Mouse (Mus musculus) hindbrain, embryonic 12.5 days (tissue): ENCODE measurements around the gene Zswim3. TPM values are rescaled to one million over a fixed set of nuclear protein-coding genes. Genes with fewer than 3 reads are reported as not detected.

ENCODE experiments used
- ATAC-seq: fragments of 200-750 bp; cut with Nextera tagmentation; 2 replicates; pipeline ENCODE4 v1.8.0; 2017; ENCODE audit warnings: moderate TSS enrichment; ENCODE audit not compliant: low FRiP score
- H3K27ac ChIP-seq: fragments of 300-500 bp; sonication (generic); 2 replicates; pipeline ENCODE4 v1.5.1; 2016; ENCODE audit warnings: mild to moderate bottlenecking
- H3K27me3 ChIP-seq: fragments of 300-500 bp; sonication (generic); 2 replicates; pipeline ENCODE4 v1.6.1; 2016; ENCODE audit warnings: mild to moderate bottlenecking
- H3K36me3 ChIP-seq: fragments of 300-500 bp; sonication (generic); 2 replicates; pipeline ENCODE4 v1.6.1; 2016; ENCODE audit warnings: mild to moderate bottlenecking
- H3K4me1 ChIP-seq: fragments of 300-500 bp; sonication (generic); 2 replicates; pipeline ENCODE4 v1.6.1; 2016
- H3K4me2 ChIP-seq: fragments of 300-500 bp; sonication (generic); replicated peaks from 2 replicates; pipeline ENCODE4 v1.6.1; 2016; ENCODE audit warnings: mild to moderate bottlenecking
- H3K4me3 ChIP-seq: fragments of 300-500 bp; sonication (generic); 2 replicates; pipeline ENCODE4 v1.5.1; 2016; ENCODE audit warnings: mild to moderate bottlenecking
- H3K9ac ChIP-seq: fragments of 300-500 bp; sonication (generic); 2 replicates; pipeline ENCODE4 v1.6.1; 2016; ENCODE audit warnings: mild to moderate bottlenecking, moderate library complexity
- H3K9me3 ChIP-seq: fragments of 300-500 bp; sonication (generic); replicated peaks from 2 replicates; pipeline ENCODE4 v1.6.1; 2016; ENCODE audit warnings: mild to moderate bottlenecking
- WGBS: fragments of 180-500 bp; shearing (Covaris S2); methylation state at CpG from one replicate; pipeline ENCODE4 v1.1.7; 2016; 5-methylcytosine and 5-hydroxymethylcytosine counted together
- polyA plus RNA-seq: library from polyadenylated mRNA; unstranded; fragments of >200 nt; fragmentation: Nextera tagmentation; extraction: Ambion mirVana; gene quantifications from 2 replicates; pipeline ENCODE4 v1.2.1, GENCODE M21; 2016

The Zswim3 gene
- polyA plus RNA-seq, 1 experiment from 2014 or later: 11.9 TPM

DNA sequence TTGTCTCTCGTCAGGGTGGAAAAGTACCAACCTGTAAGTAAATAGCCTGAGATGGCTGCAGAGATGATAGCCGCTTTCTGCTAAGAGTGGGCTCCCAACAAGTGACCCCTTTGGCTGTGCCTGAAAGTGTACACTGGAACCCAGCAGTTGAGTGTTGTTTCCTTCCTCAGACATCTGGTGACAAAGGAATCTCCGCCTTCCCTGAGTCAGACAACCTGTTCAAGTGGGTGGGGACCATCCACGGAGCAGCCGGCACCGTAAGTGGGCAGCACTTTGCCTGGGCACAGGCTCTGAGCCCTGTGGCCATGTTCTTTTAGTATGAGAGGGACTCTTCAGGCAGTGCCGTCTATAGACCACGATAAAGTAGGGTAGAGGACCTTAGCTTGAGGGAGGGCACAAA is 33.8 kb upstream of the Zswim3 start:
- no peak for ATAC-seq
- no peaks in the 10 kb centered on the region for H3K9me3 ChIP-seq
- 84% methylated on average over 8 of the region's 8 CpGs for WGBS
- peaks cover 25% of the 10 kb centered on the region for H3K4me1 ChIP-seq
- H3K4me3 ChIP-seq: peak overlapping the region; percentile 73
- no peaks in the 10 kb centered on the region for H3K27me3 ChIP-seq
- H3K9ac ChIP-seq: peak overlapping the region; percentile 68
- H3K27ac ChIP-seq: no peak overlapping the region
- H3K4me2 ChIP-seq: peak overlapping the region; percentile 89
- peaks cover 32% of the 10 kb centered on the region for H3K36me3 ChIP-seq

DNA sequence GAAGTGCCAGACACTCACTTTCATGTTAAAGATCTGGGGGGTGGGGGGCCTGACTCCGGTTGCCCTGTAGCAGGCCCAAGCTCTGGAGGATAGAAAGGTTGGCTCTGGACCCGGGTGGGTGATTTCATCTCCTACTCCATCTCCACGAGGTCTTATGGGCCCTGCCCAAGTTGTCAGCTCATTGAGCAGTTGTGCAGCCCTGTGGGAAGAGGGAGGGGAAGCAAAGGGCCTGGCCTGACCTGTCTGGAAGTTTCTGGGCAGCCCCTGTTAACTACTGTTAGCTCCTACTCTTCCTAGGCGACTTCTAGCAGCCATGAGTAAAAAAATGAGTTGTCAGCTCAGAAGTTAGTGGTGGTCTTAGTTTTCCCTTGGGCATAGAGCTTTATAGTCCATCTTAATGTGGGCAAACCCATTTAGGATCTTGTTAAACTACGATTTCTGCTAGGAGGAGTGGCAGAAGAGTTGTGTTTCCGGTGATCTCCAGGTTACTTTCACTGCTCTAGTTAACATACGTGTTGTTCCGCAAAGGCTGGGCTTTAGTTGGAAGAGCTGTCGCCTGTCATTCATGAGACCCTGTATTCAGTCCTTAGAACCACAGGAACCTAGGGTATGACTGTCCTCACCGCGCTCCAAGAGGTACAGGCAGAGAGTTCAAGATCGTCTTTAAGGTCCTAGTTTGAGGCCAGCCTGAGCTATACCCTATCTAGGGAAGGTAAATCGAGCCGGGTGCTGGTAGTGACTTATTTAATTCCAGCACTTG is 31.5 kb upstream of the Zswim3 start:
- Histone ChIP-seq H3K4me2 (no peak overlapping the region), H3K9ac (no peak overlapping the region), H3K27ac (no peak overlapping the region), H3K27me3 (no peaks in the 10 kb centered on the region), H3K9me3 (no peaks in the 10 kb centered on the region), H3K4me1 (peaks cover 25% of the 10 kb centered on the region), H3K4me3 (no peak overlapping the region), H3K36me3 (peaks cover 9% of the 10 kb centered on the region; the same call in 1 of the 2 replicates)
- ATAC-seq: no peak
- 77% methylated on average over 14 of the region's 14 CpGs for WGBS

DNA sequence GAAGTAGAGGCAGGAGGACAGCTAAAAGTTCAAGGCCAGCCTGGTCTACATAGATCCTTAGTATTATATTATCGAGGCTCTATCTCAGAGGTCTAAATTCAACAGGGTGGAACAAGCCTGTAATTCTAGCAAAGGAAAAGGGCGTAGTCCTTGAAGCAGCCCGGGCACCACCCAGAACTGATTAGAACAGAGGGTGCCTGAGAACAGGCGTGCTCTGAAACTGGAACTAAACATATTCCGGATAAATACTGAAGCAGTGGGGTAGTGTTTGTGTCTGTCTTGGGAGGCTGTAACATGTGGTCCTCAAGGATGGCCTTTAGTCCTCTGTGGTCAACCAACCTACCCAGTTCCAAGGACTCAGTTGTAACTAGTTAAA is 30.9 kb upstream of the Zswim3 start:
- ATAC-seq: no peak
- Histone ChIP-seq H3K9me3 (no peaks in the 10 kb centered on the region), H3K9ac (no peak overlapping the region), H3K27ac (no peak overlapping the region), H3K36me3 (peaks cover 9% of the 10 kb centered on the region; the same call in 1 of the 2 replicates), H3K4me3 (no peak overlapping the region), H3K4me2 (no peak overlapping the region), H3K27me3 (no peaks in the 10 kb centered on the region), H3K4me1 (peaks cover 25% of the 10 kb centered on the region)
- 85% methylated on average over 5 of the region's 5 CpGs for WGBS

DNA sequence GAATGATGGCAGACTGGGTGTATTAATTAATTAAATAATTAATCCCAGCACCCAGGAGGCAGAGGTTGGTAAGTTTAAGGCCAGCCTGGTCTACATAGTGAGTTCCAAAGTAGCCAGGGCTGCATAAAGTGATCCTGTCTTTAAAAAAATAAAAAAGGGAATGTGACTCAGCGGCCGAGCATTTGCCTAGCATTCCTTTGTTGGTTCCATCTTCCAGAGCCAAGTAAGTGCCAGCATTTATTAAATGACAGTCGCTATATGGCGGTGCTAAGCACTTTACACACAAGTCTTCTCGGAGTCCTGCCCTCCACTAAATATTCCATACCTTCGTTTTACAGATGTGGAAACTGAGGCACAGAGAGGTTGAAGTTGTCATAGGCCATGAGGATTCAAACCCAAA is 28.8 kb upstream of the Zswim3 start:
- Histone ChIP-seq H3K4me1 (peaks cover 12% of the 10 kb centered on the region), H3K4me2 (no peak overlapping the region), H3K27ac (no peak overlapping the region), H3K4me3 (no peak overlapping the region), H3K36me3 (peaks cover 9% of the 10 kb centered on the region; the same call in 1 of the 2 replicates), H3K9ac (no peak overlapping the region), H3K9me3 (no peaks in the 10 kb centered on the region), H3K27me3 (no peaks in the 10 kb centered on the region)
- 90% methylated on average over 6 of the region's 6 CpGs for WGBS
- ATAC-seq: no peak

DNA sequence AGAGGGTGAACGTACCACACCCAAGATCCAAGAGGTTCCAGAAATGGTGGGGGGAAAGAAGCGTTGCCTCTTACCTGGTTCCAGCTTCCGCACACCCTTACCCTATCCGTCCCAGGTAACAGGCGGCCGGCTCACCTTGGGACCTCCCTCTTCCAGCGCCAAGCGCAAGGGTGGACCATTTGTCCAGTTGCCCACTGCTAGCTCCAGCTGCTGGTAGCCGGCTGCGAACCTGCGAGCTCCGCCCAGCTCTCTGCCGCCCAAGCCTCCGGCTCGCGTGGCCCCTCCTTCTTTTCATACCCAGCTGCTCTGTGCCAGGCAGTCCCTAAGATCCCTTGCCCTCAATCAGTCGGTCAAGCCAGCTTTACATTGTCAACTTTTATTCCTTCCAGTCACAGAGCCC is 28.1 kb upstream of the Zswim3 start:
- ATAC-seq: no peak
- no peaks in the 10 kb centered on the region for H3K27me3 ChIP-seq
- H3K27ac ChIP-seq: no peak overlapping the region
- H3K9me3 ChIP-seq: no peaks in the 10 kb centered on the region
- no peak overlapping the region for H3K4me2 ChIP-seq
- H3K36me3 ChIP-seq: peaks cover 6% of the 10 kb centered on the region; the same call in 1 of the 2 replicates
- no peak overlapping the region for H3K4me3 ChIP-seq
- peaks cover 6% of the 10 kb centered on the region for H3K4me1 ChIP-seq
- H3K9ac ChIP-seq: no peak overlapping the region
- WGBS: 65% methylated on average over 17 of the region's 17 CpGs

DNA sequence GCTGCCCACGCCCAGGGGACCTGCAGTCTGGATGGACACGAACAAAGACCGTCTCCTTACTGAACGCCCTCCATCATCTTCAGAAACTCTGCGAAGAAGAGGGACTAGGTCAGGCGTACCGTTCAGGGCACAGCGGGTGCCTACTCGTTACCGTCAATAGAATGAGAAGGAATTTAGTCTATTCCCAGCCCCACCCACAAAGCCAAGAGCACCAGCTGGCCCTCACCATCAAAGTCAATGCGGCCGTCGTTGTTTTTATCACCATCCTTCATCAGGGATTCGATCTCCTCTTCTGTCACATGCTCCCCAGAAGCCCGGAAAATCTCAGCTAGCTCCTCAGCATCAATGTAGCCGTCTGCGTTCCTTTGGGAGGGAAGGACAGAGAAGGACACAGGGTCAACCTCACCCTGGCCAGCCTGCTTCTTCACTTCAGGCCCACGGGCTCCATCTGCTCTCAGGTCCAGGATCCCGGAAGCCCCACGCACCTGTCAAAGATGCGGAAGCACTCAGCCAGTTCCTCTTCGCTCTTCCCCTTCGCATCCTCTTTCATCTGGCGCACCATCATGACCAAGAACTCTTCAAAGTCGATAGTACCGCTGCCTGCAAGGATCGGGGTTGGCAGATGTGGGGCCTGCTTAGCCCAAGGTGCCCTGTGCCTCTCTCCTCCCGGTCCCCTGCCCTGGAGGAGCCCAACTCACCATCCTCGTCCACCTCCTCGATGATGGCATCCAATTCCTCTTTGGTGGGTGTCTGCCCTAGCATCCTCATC is 27.5 kb upstream of the Zswim3 start:
- no peaks in the 10 kb centered on the region for H3K36me3 ChIP-seq
- no peak for ATAC-seq
- no peak overlapping the region for H3K4me3 ChIP-seq
- H3K27ac ChIP-seq: no peak overlapping the region
- no peaks in the 10 kb centered on the region for H3K27me3 ChIP-seq
- H3K4me1 ChIP-seq: no peaks in the 10 kb centered on the region
- no peak overlapping the region for H3K9ac ChIP-seq
- H3K9me3 ChIP-seq: no peaks in the 10 kb centered on the region
- 86% methylated on average over 30 of the region's 30 CpGs for WGBS
- H3K4me2 ChIP-seq: no peak overlapping the region

DNA sequence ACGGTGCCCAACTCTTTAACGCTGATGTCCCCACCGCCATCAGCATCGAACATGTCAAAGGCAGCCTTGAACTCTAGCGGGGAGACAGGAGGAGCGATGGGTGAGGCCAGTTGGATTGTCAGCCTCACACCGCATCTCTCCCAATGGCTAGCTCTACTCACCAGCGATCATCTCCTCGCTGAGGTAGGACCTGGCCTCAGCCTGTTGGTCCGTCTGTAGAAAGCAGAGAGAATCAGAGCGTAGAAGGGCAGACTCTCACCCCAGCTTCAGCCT is 26.9 kb upstream of the Zswim3 start:
- WGBS: 92% methylated on average over 11 of the region's 11 CpGs
- Histone ChIP-seq H3K4me3 (no peak overlapping the region), H3K36me3 (no peaks in the 10 kb centered on the region), H3K9ac (no peak overlapping the region), H3K9me3 (no peaks in the 10 kb centered on the region), H3K27ac (no peak overlapping the region), H3K4me1 (no peaks in the 10 kb centered on the region), H3K27me3 (no peaks in the 10 kb centered on the region), H3K4me2 (no peak overlapping the region)
- no peak for ATAC-seq

DNA sequence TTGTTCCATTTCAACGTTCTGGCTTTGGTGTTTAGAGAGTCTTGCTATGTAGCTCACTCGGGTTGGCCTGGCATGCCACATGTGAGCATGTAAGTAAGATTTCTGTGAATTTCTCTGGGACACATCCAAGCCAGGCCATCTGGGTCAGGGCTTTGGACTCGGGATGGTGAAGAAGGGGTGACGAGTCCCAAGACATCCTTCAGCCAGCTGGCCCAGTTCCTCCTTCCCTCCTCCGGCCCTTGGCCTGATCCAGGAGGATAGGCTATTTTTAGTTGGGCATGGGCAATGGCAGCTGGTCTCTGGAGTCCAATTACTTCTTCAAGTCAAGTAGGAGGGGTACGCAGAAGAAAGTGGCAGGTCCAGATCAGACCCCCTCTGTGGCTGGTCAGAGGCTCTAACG is 26.1 kb upstream of the Zswim3 start:
- Histone ChIP-seq H3K9ac (no peak overlapping the region), H3K27me3 (no peaks in the 10 kb centered on the region), H3K4me2 (no peak overlapping the region), H3K4me3 (no peak overlapping the region), H3K4me1 (no peaks in the 10 kb centered on the region), H3K27ac (no peak overlapping the region), H3K9me3 (no peaks in the 10 kb centered on the region), H3K36me3 (no peaks in the 10 kb centered on the region)
- ATAC-seq: no peak
- 87% methylated on average over 7 of the region's 7 CpGs for WGBS

DNA sequence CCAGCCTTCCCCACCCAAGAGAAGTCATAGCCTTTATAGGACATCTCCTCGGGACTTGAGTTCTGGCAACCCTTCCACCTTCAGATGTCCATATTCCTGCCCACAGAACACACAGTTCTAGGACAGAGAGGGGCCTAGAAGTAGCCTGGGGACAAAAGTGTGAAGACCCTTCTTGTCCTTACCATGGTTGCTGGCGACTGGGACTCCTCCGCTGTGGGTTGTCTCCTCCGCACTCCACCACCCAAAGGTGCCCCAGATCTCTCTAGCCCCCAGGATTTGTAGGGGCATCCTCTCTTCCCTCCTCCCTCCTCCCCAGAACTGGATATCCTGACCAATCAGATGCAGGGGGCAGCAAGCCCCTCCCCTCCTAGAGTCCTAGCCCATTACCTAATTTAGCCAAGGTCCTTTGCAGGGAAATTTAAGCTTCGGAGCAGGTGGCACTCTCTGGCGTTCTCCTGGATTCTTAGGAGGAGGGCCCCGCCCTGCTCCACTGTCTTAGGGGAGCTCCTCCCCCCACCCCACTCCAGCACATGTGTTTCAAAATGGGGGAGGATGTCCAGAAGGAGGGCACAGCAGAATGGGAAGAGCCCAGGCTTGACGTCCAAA is 25.3 kb upstream of the Zswim3 start, which contains the start of gene Tnnc2:
Gene Tnnc2, minus strand, starts transcription at position 487 of the 606 bp plus-strand sequence.
- H3K27ac ChIP-seq: no peak within 1 kb of the TSS
- WGBS: 66% methylated on average over 8 of the region's 8 CpGs
- no peak within 1 kb of the TSS for H3K4me3 ChIP-seq
- ATAC-seq: no peak
- peaks cover 3% of the 10 kb centered on the region; the same call in 1 of the 2 replicates for H3K27me3 ChIP-seq
- no peaks in the 10 kb centered on the region for H3K4me1 ChIP-seq
- H3K36me3 ChIP-seq: no peaks in the 10 kb centered on the region
- no peak within 1 kb of the TSS for H3K4me2 ChIP-seq
- H3K9ac ChIP-seq: no peak within 1 kb of the TSS
- H3K9me3 ChIP-seq: no peaks in the 10 kb centered on the region

DNA sequence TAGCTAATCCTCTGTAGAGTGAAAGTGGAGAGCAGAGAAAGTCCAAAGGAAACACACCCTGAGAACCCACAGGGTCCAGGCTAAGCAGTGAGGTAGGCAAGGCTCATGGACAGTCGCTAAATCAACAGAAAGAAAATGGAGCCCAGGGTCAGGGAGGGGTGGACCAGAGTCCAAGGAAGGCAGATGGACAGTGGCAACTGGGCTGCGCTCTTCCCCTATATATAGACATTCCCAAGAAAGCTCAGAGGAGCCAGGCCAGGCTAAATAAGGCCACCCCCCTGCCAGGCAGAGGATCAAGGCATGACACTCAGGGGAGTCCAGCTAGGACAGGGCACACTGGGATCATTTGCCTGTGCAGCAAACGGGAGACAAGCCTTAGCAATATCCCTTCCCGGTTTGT is 23.0 kb upstream of the Zswim3 start:
- no peak overlapping the region for H3K4me3 ChIP-seq
- WGBS: 75% methylated on average over 4 of the region's 4 CpGs
- H3K9me3 ChIP-seq: no peaks in the 10 kb centered on the region

DNA sequence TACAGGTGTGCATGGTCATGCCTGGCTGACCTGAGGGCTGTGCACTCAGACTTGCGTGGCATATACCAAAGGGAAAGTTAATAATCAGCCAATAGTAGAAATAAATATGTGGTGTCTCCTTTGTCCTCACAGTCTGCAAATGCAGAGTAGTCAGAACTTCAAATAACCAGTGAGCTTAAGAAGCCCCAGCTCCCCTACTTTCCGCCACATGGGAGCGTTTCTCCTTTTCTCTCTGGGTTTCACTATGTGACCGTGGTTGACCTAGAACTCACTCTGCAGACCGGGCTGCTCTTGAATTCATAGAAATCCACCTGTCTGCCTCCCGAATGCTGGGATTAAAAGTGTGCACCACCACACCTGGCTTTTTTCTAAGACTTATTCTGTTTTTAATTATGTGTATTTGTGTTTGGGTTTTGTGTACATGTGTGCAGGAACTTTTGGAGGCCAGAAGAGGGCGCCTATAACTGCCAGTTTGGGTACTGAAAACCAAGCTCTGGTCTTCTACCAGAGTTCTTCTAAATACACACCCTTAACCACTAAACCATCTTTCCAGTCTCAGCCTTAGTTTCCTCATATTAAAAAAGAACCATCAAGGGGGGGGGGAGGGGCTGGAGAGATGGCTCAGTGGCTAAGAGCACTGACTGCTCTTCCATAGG is 20.8 kb upstream of the Zswim3 start:
- ATAC-seq: no peak
- Histone ChIP-seq H3K27me3 (peaks cover 3% of the 10 kb centered on the region; the same call in 1 of the 2 replicates), H3K9ac (no peak overlapping the region), H3K9me3 (no peaks in the 10 kb centered on the region), H3K36me3 (peaks cover 5% of the 10 kb centered on the region; the same call in 1 of the 2 replicates), H3K4me1 (peaks cover 20% of the 10 kb centered on the region), H3K4me2 (no peak overlapping the region), H3K4me3 (no peak overlapping the region), H3K27ac (no peak overlapping the region)
- 82% methylated on average over 7 of the region's 7 CpGs for WGBS

More for the DNA sequence above, 23.0 kb upstream of the Zswim3 start:
- Histone ChIP-seq H3K4me2 (no peak overlapping the region), H3K36me3 (no peaks in the 10 kb centered on the region), H3K4me1 (peaks cover 17% of the 10 kb centered on the region), H3K9ac (no peak overlapping the region), H3K27ac (no peak overlapping the region), H3K27me3 (peaks cover 3% of the 10 kb centered on the region; the same call in 1 of the 2 replicates)
- ATAC-seq: no peak

DNA sequence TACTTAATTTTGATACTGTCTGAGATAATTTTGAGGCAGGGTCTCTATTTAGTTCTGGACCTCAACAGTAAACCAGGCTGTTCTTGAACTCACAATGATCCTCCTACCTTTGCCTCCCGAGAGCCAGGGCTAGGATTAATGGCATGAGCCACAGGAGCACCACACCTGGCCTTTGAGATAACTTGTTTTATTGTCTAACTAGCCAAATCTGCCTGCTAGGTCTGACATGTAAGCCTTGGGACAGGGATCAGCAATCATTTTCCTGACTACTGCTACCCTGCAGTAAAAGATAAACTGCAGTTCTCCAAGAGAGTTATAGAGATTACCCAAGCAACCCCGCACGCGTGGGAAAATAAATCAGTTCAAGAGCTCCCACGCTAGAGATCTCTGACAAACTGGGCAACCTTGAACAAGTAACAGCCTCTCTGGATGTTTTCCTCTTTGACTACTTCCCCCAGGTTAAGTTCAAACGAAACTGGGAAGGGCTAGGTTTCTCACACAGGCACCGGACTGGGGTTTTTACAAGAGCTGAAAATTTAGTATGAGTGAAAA is 20.0 kb upstream of the Zswim3 start:
- H3K4me1 ChIP-seq: peaks cover 20% of the 10 kb centered on the region
- 0 out of 2 replicates have a peak overlapping the region, but pooled peaks have one; percentile 45 for H3K27ac ChIP-seq
- peak overlapping the region; percentile 84 for H3K4me2 ChIP-seq
- H3K36me3 ChIP-seq: peaks cover 10% of the 10 kb centered on the region
- H3K9me3 ChIP-seq: no peaks in the 10 kb centered on the region
- whole genome bisulfite sequencing: 24% methylated on average over 7 of the region's 7 CpGs
- ATAC-seq: no peak
- H3K27me3 ChIP-seq: peaks cover 3% of the 10 kb centered on the region; the same call in 1 of the 2 replicates
- H3K9ac ChIP-seq: peak overlapping the region; percentile 68
- H3K4me3 ChIP-seq: peak overlapping the region; percentile 68
